Mouse (Mus musculus) urinary bladder, postnatal 10 days (tissue): ENCODE measurements at regions not wholly inside any gene's neighbourhood (a gene's known extent, or its start where the extent isn't known, plus 50 kb on each side); places are given as distances from the start of the nearest gene placed in this dataset.

Experiments
- DNase-seq: peaks from one replicate; pipeline ENCODE4 v3.0.0; 2022; ENCODE audit warnings: low spot score

GRCm38 (mm10) chr3:9200156-9200555 is 409.7 kb downstream of the Zfp704 start:
- no peak for DNase-seq

GRCm38 (mm10) chr3:9198652-9199332 is 411.1 kb downstream of the Zfp704 start:
- DNase-seq: no peak

- no peak for DNase-seq
Observed at GRCm38 (mm10) chr3:9195781-9196180, 414.1 kb downstream of the Zfp704 start.

GRCm38 (mm10) chr3:9189366-9190287 is 420.3 kb downstream of the Zfp704 start:
- no peak for DNase-seq

GRCm38 (mm10) chr3:9186364-9187120 is 423.3 kb downstream of the Zfp704 start:
- DNase-seq: no peak

GRCm38 (mm10) chr3:9181576-9181975 is 428.3 kb downstream of the Zfp704 start:
- no peak for DNase-seq

- no peak for DNase-seq
Observed at GRCm38 (mm10) chr3:9179641-9180040, 430.2 kb downstream of the Zfp704 start.

- DNase-seq: no peak
Observed at GRCm38 (mm10) chr3:9174517-9174832, 435.4 kb downstream of the Zfp704 start.

- no peak for DNase-seq
Observed at GRCm38 (mm10) chr3:9173643-9174516, 436.0 kb downstream of the Zfp704 start.

- no peak for DNase-seq
Observed at GRCm38 (mm10) chr3:9171970-9172369, 437.9 kb downstream of the Zfp704 start.

- DNase-seq: no peak
Observed at GRCm38 (mm10) chr3:9168955-9169354, 440.9 kb downstream of the Zfp704 start.

GRCm38 (mm10) chr3:9159073-9159472 is 450.8 kb downstream of the Zfp704 start:
- DNase-seq: no peak

- no peak for DNase-seq
Observed at GRCm38 (mm10) chr3:9154172-9154571, 455.7 kb downstream of the Zfp704 start.

- DNase-seq: no peak
Observed at GRCm38 (mm10) chr3:9153690-9154089, 456.2 kb downstream of the Zfp704 start.

GRCm38 (mm10) chr3:9152256-9152655 is 457.6 kb downstream of the Zfp704 start:
- no peak for DNase-seq

GRCm38 (mm10) chr3:9151590-9151989 is 458.3 kb downstream of the Zfp704 start:
- DNase-seq: no peak

- DNase-seq: no peak
Observed at GRCm38 (mm10) chr3:9148605-9149004, 461.3 kb downstream of the Zfp704 start.

GRCm38 (mm10) chr3:9146481-9146880 is 463.4 kb downstream of the Zfp704 start:
- no peak for DNase-seq

GRCm38 (mm10) chr3:9145612-9146011 is 464.3 kb downstream of the Zfp704 start:
- no peak for DNase-seq

GRCm38 (mm10) chr3:9141836-9142235 is 468.0 kb downstream of the Zfp704 start:
- no peak for DNase-seq

- DNase-seq: no peak
Observed at GRCm38 (mm10) chr3:9137131-9137874, 472.6 kb downstream of the Zfp704 start.
